Mouse (Mus musculus) megakaryocyte progenitor cell, adult 5-6 weeks (primary cell): Measurements from ENCODE around the gene Cdhr2. TPM values are rescaled to one million over a fixed set of nuclear protein-coding genes. Genes with fewer than 3 reads are reported as not detected.

Source experiments
- ATAC-seq: replicated peaks from 2 replicates; pipeline ENCODE4 v1.8.0; 2016; ENCODE audit warnings: mild to moderate bottlenecking, moderate TSS enrichment, inconsistent platforms; ENCODE audit not compliant: poor library complexity
- total RNA-seq, 2 experiments: library from RNA; stranded (forward) in 1 of 2; stranded (reverse) in 1 of 2; fragments of 157-497, 149-512 nt in 1 of 2; fragments of 200-1000 nt in 1 of 2; gene quantifications; 2 replicates each; pipeline versions ENCODE4 v1.2.3 to v1.2.4; 2015 to 2017

Cdhr2 gene
- not detected in 2 replicates for total RNA-seq (2015)
- not detected in 2 replicates for total RNA-seq (2017)

GRCm38 (mm10) chr13:54701243-54701642 is at the start of gene Cdhr2:
Cdhr2 (plus strand) TSS chr13:54701461.
- ATAC-seq: no peak

GRCm38 (mm10) chr13:54660877-54661276 is 40.4 kb upstream of the Cdhr2 start:
- ATAC-seq: no peak

GRCm38 (mm10) chr13:54661358-54661757 is 39.9 kb upstream of the Cdhr2 start:
- no peak for ATAC-seq

GRCm38 (mm10) chr13:54663999-54664398 is 37.3 kb upstream of the Cdhr2 start:
- ATAC-seq: no peak

GRCm38 (mm10) chr13:54664509-54664908 is 36.8 kb upstream of the Cdhr2 start:
- ATAC-seq: no peak

GRCm38 (mm10) chr13:54665062-54665461 is 36.2 kb upstream of the Cdhr2 start:
- no peak for ATAC-seq

- ATAC-seq: no peak
These were observed 30.8 kb upstream of the Cdhr2 start for GRCm38 (mm10) chr13:54670491-54670890.

- no peak for ATAC-seq
These were observed 25.2 kb upstream of the Cdhr2 start for GRCm38 (mm10) chr13:54675895-54676590.

- no peak for ATAC-seq
These were observed 23.0 kb upstream of the Cdhr2 start for GRCm38 (mm10) chr13:54678263-54678662.

GRCm38 (mm10) chr13:54680184-54680853 is 20.9 kb upstream of the Cdhr2 start:
- ATAC-seq: peak; percentile 81

GRCm38 (mm10) chr13:54681291-54681690 is 20.0 kb upstream of the Cdhr2 start:
- ATAC-seq: 0 out of 2 replicates have a peak, but pooled peaks have one; percentile 2

- no peak for ATAC-seq
These were observed 18.0 kb upstream of the Cdhr2 start for GRCm38 (mm10) chr13:54683301-54683700.

GRCm38 (mm10) chr13:54684140-54684896 is 16.9 kb upstream of the Cdhr2 start:
- no peak for ATAC-seq

- ATAC-seq: no peak
These were observed 16.1 kb upstream of the Cdhr2 start for GRCm38 (mm10) chr13:54685174-54685573.

- ATAC-seq: peak; percentile 3; the same call in 1 of the 2 replicates
These were observed 14.9 kb upstream of the Cdhr2 start for GRCm38 (mm10) chr13:54686139-54687053.

GRCm38 (mm10) chr13:54687096-54687495 is 14.2 kb upstream of the Cdhr2 start:
- ATAC-seq: peak; percentile 59

GRCm38 (mm10) chr13:54687575-54688424 is 13.5 kb upstream of the Cdhr2 start:
- peak; percentile 72 for ATAC-seq

GRCm38 (mm10) chr13:54690151-54690740 is 11.0 kb upstream of the Cdhr2 start:
- no peak for ATAC-seq

- ATAC-seq: no peak
These were observed 9.5 kb upstream of the Cdhr2 start for GRCm38 (mm10) chr13:54691737-54692136.
